Mouse (Mus musculus): ENCODE data around the gene Atp2c2.

- TF ChIP-seq POLR2A (IDR thresholded peaks at IDR 0.05; ENCODE audit: insufficient read length, low read depth) (no peak), TCF3 (IDR thresholded peaks at IDR 0.05; ENCODE audit: insufficient read length, low read depth) (no peak), REST (IDR thresholded peaks at IDR 0.05; ENCODE audit: insufficient read depth, insufficient read length) (no peak), POLR2AphosphoS2 (IDR thresholded peaks at IDR 0.05; ENCODE audit: insufficient read length, low read depth) (no peak), USF1 (IDR thresholded peaks at IDR 0.05; ENCODE audit: low read depth) (no peak), MYOD1 (IDR thresholded peaks at IDR 0.05; ENCODE audit: control insufficient read depth in 1 of 3, insufficient read length in 2 of 3, low read depth in 2 of 3) (no peak), MYOG (IDR thresholded peaks at IDR 0.05; ENCODE audit: control insufficient read depth in 1 of 3, insufficient read depth in 1 of 3, insufficient read length in 2 of 3, low read depth in 2 of 3) (no peak), MAX (IDR thresholded peaks at IDR 0.05; ENCODE audit: low read depth) (no peak)
Measured at GRCm38 (mm10) chr8:119805275-119805674, 105.5 kb downstream of the Atp2c2 start.

All from myocyte (in vitro differentiated cells).